Mouse (Mus musculus): ENCODE results near the gene Mlc1.

DNA sequence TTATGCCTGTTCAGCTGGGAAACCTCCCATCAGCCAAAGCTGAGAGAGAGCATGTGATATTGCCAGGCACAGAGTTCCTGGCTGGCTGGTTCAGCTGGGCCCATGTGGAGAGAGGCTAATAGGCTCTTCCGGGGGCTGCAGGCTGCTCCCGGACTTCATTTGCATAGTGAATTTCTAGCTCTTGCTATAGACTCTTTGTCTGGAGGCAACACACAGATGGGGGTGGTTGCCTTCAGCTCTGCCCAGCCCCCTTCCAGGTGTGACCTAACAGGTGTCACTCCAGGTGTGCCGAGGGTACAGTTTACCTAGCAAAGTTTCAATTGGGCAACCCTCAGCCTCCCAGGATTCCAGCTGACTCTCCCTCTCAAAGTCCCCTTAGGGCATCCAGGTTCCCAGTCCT, 62.4 kb downstream of the Mlc1 start:
- TF ChIP-seq POLR2A (IDR thresholded peaks at IDR 0.05; ENCODE audit: low read depth, low read length) (no peak), CTCF (conservative IDR thresholded peaks at IDR 0.05; ENCODE audit: insufficient read depth, insufficient read length, low read depth, low read length) (no peak)
